Mouse (Mus musculus): ENCODE measurements around the gene Olfr820. TPM values are rescaled to one million over a fixed set of nuclear protein-coding genes. Genes with fewer than 3 reads are reported as not detected.

The Olfr820 gene
- polyA plus RNA-seq, 1 experiment from 2014 or later = 0.33 TPM

DNA sequence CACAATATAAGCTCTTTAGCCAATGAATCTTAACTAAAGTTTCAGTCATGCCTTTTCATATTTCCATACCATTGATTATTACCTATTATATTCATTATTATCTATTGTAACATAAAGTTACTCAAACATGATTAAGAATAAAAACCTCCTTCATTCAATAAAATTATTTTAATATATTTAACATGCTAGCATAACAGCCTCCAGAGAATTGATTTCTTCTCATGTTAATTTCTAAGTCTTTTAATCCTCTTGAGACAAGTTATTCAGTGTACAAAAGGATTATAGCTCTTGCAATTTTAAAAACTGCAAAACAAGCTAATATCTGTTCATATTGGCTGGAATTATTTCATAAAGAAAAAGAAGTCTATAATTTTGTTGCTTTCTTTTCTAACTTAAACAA, 17.6 kb downstream of the Olfr820 start, which contains the start of gene Olfr821:
Gene Olfr821 (plus strand): TSS at position 301 of the 400 bp plus-strand sequence.
- ATAC-seq (ENCODE audit: low read depth) = no peak
- no peaks in the 10 kb centered on the region for H3K4me1 ChIP-seq (ENCODE audit: control insufficient read depth, insufficient read depth, low read length)
- no peaks in the 10 kb centered on the region for H3K27me3 ChIP-seq (replicated peaks; ENCODE audit: control insufficient read depth, insufficient read depth, low read length)
- no peaks in the 10 kb centered on the region for H3K9me3 ChIP-seq (ENCODE audit: control insufficient read depth, low read length)
- no peak for DNase-seq (ENCODE audit: low spot score)
- H3K27ac ChIP-seq (replicated peaks; ENCODE audit: low read depth, low read length) = no peak within 1 kb of the TSS
- no peak within 1 kb of the TSS for H3K4me3 ChIP-seq (ENCODE audit: low read depth, low read length)
- H3K36me3 ChIP-seq (ENCODE audit: control insufficient read depth, insufficient read depth, low read length) = no peaks in the 10 kb centered on the region
- no peak within 1 kb of the TSS for H3K4me2 ChIP-seq (ENCODE audit: low read depth, low read length)
- H3K9ac ChIP-seq (ENCODE audit: low read depth, low read length) = no peak within 1 kb of the TSS

DNA sequence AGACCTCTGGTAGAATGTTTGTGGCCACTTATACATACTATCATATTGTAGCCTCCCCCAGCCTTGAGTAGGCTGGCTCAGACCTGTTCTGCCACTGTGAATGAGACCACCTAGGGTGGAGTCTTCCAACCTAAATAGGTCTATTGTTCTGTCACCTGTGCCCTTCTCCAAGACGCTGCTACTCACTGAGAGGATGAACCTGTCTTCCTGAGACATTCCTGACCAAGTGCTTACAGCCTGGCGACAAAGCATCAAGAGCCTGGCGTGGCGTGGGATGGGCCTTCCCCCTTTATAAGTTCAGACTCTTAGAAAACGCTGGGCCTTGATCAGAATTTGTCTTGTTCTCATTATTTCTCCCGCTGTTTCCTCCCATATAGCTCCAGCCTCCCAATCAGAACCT, 24.7 kb downstream of the Olfr820 start:
- H3K9me3 ChIP-seq (ENCODE audit: control insufficient read depth, low read length) = no peaks in the 10 kb centered on the region
- ATAC-seq (ENCODE audit: low read depth) (no peak), DNase-seq (ENCODE audit: low spot score) (no peak)
- H3K27ac ChIP-seq (replicated peaks; ENCODE audit: low read depth, low read length) = no peak overlapping the region
- no peaks in the 10 kb centered on the region for H3K4me1 ChIP-seq (ENCODE audit: control insufficient read depth, insufficient read depth, low read length)
- no peak overlapping the region for H3K9ac ChIP-seq (ENCODE audit: low read depth, low read length)
- H3K4me2 ChIP-seq (ENCODE audit: low read depth, low read length) = no peak overlapping the region
- no peaks in the 10 kb centered on the region for H3K27me3 ChIP-seq (replicated peaks; ENCODE audit: control insufficient read depth, insufficient read depth, low read length)
- 53% methylated on average over 6 of the region's 6 CpGs for WGBS
- no peak overlapping the region for H3K4me3 ChIP-seq (ENCODE audit: low read depth, low read length)
- no peaks in the 10 kb centered on the region for H3K36me3 ChIP-seq (ENCODE audit: control insufficient read depth, insufficient read depth, low read length)

Other genes with a start within 250 kb of the Olfr820 start
- gene Olfr808, start 247.1 kb upstream of the Olfr820 start, polyA plus RNA-seq (2014; fragmentation: Nextera tagmentation; extraction: Ambion mirVana) = not detected in 2 replicates
- gene Olfr809, start 238.0 kb upstream of the Olfr820 start, polyA plus RNA-seq (2014; fragmentation: Nextera tagmentation; extraction: Ambion mirVana) = not detected in 2 replicates
- 0.07 and 0.22 TPM in 2 replicates for gene Olfr810, start 217.7 kb upstream of the Olfr820 start, polyA plus RNA-seq (2014; fragmentation: Nextera tagmentation; extraction: Ambion mirVana)
- gene Olfr811, start 208.2 kb upstream of the Olfr820 start, polyA plus RNA-seq (2014; fragmentation: Nextera tagmentation; extraction: Ambion mirVana) = not detected in 2 replicates
- gene Olfr812, start 166.5 kb upstream of the Olfr820 start, polyA plus RNA-seq (2014; fragmentation: Nextera tagmentation; extraction: Ambion mirVana) = 0.16 and 0.21 TPM in 2 replicates
- not detected in 2 replicates for gene Olfr813, start 157.3 kb upstream of the Olfr820 start, polyA plus RNA-seq (2014; fragmentation: Nextera tagmentation; extraction: Ambion mirVana)
- gene Olfr814, start 132.8 kb upstream of the Olfr820 start, polyA plus RNA-seq (2014; fragmentation: Nextera tagmentation; extraction: Ambion mirVana) = not detected in 2 replicates
- not detected in 2 replicates for gene Olfr815, start 106.8 kb upstream of the Olfr820 start, polyA plus RNA-seq (2014; fragmentation: Nextera tagmentation; extraction: Ambion mirVana)
- 0.09 and 0.11 TPM in 2 replicates for gene Olfr816, start 97.0 kb upstream of the Olfr820 start, polyA plus RNA-seq (2014; fragmentation: Nextera tagmentation; extraction: Ambion mirVana)
- not detected in 2 replicates for gene Olfr818, start 63.5 kb upstream of the Olfr820 start, polyA plus RNA-seq (2014; fragmentation: Nextera tagmentation; extraction: Ambion mirVana)
- gene Olfr819, start 45.4 kb upstream of the Olfr820 start, polyA plus RNA-seq (2014; fragmentation: Nextera tagmentation; extraction: Ambion mirVana) = not detected in 2 replicates
- not detected in 2 replicates for gene Olfr247, start 36.5 kb upstream of the Olfr820 start, polyA plus RNA-seq (2014; fragmentation: Nextera tagmentation; extraction: Ambion mirVana)
- gene Gm10310, start 27.6 kb upstream of the Olfr820 start, polyA plus RNA-seq (2014; fragmentation: Nextera tagmentation; extraction: Ambion mirVana) = not detected in 2 replicates
- not detected in 2 replicates for gene Olfr821, start 17.7 kb downstream of the Olfr820 start, polyA plus RNA-seq (2014; fragmentation: Nextera tagmentation; extraction: Ambion mirVana)
- 0.08 TPM in 1 of 2 replicates, not detected in the other for gene Olfr822, start 58.6 kb downstream of the Olfr820 start, polyA plus RNA-seq (2014; fragmentation: Nextera tagmentation; extraction: Ambion mirVana)
- gene Olfr823, start 102.8 kb downstream of the Olfr820 start, polyA plus RNA-seq (2014; fragmentation: Nextera tagmentation; extraction: Ambion mirVana) = not detected in 2 replicates
- not detected in 2 replicates for gene Olfr824, start 117.4 kb downstream of the Olfr820 start, polyA plus RNA-seq (2014; fragmentation: Nextera tagmentation; extraction: Ambion mirVana)
- gene Olfr825, start 154.1 kb downstream of the Olfr820 start, polyA plus RNA-seq (2014; fragmentation: Nextera tagmentation; extraction: Ambion mirVana) = not detected in 2 replicates
- 0.14 TPM in 1 of 2 replicates, not detected in the other for gene Olfr826, start 171.6 kb downstream of the Olfr820 start, polyA plus RNA-seq (2014; fragmentation: Nextera tagmentation; extraction: Ambion mirVana)
- gene Olfr827, start 201.8 kb downstream of the Olfr820 start, polyA plus RNA-seq (2014; fragmentation: Nextera tagmentation; extraction: Ambion mirVana) = not detected in 2 replicates